Mouse (Mus musculus): ENCODE data around the gene Zcchc18. TPM values are rescaled to one million over a fixed set of nuclear protein-coding genes. Genes with fewer than 3 reads are reported as not detected.

Gene Zcchc18
- polyA plus RNA-seq, 1 experiment from 2014 or later: 7.7 TPM

DNA sequence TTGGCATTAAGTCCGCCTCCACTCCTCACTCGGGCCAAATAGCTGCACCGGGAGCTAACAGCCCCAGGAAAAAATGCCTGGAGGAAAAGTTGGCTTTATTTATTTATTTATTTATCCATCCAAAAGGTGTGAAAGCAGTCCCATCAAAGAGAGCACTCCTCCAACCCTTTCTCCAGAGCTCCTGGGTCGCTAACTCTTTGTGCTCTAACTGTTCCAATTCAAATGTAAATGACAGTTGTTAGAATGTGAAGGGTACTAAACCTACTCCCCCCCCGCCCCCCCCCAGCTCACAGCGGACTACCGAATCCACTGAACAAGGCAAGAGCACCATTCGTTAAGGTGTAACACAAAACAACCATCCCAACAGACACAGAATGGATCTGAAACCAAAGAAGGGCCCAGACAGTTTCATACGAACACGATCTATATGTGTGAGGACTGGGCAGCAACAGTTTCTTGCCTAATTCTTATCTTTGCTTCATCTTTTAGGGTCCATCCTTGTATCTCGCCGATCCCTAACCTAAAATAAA, 44.6 kb downstream of the Zcchc18 start:
- Histone ChIP-seq H3K9ac (ENCODE audit: low read depth, low read length) (peak overlapping the region; percentile 46; the same call in 1 of the 2 replicates), H3K4me1 (replicated peaks; ENCODE audit: control insufficient read depth, insufficient read depth, low read length) (no peaks in the 10 kb centered on the region), H3K36me3 (ENCODE audit: control insufficient read depth, insufficient read depth) (no peaks in the 10 kb centered on the region), H3K27ac (ENCODE audit: low read depth, low read length) (peak overlapping the region; percentile 77), H3K4me2 (replicated peaks; ENCODE audit: low read depth) (peak overlapping the region; percentile 61), H3K27me3 (replicated peaks; ENCODE audit: control insufficient read depth, insufficient read depth, low read length) (no peaks in the 10 kb centered on the region), H3K4me3 (ENCODE audit: low read depth, low read length) (peak overlapping the region; percentile 55), H3K9me3 (ENCODE audit: control insufficient read depth) (no peaks in the 10 kb centered on the region)
- 15% methylated on average over 12 of the region's 12 CpGs for WGBS
- ATAC-seq: peak; percentile 3; the same call in 1 of the 2 replicates
- no peak for TF ChIP-seq CTCF (IDR thresholded peaks at IDR 0.05; ENCODE audit: low read depth)

DNA sequence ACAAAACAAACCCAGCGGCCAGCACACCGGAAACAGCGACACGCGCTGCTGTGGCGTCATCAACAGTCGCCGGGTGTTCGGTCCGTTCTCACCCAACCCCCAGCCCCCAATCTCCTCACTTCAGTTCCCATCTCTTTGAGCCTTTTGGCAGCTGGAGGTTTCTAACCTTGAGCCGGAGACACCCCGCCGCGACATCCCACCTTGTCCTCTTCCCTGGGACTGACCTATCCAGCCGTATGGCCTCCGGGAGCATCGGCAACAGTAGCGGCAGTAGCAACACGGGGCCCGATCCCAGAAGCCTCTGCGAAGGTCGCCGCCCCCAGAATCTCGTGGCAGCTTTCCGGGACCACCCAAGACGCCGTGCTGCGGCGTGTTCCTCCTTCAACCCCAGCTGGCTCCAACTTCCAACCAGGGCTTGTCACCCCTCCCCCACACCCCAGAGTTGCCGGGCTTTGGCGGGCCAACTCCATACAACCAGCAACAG, 45.1 kb downstream of the Zcchc18 start, which contains the start of gene Slc25a53:
Slc25a53 (minus strand) TSS at position 303 of the 484 bp plus-strand sequence.
- Histone ChIP-seq H3K36me3 (ENCODE audit: control insufficient read depth, insufficient read depth) (no peaks in the 10 kb centered on the region), H3K27ac (ENCODE audit: low read depth, low read length) (peak within 1 kb of the TSS; percentile 77), H3K4me3 (ENCODE audit: low read depth, low read length) (peak within 1 kb of the TSS; percentile 55), H3K4me2 (replicated peaks; ENCODE audit: low read depth) (peak within 1 kb of the TSS; percentile 61), H3K4me1 (replicated peaks; ENCODE audit: control insufficient read depth, insufficient read depth, low read length) (no peaks in the 10 kb centered on the region), H3K9me3 (ENCODE audit: control insufficient read depth) (no peaks in the 10 kb centered on the region), H3K9ac (ENCODE audit: low read depth, low read length) (peak within 1 kb of the TSS; percentile 55), H3K27me3 (replicated peaks; ENCODE audit: control insufficient read depth, insufficient read depth, low read length) (no peaks in the 10 kb centered on the region)
- no peak for TF ChIP-seq CTCF (IDR thresholded peaks at IDR 0.05; ENCODE audit: low read depth)
- 29% methylated on average over 31 of the region's 31 CpGs for WGBS
- ATAC-seq: peak; percentile 92

DNA sequence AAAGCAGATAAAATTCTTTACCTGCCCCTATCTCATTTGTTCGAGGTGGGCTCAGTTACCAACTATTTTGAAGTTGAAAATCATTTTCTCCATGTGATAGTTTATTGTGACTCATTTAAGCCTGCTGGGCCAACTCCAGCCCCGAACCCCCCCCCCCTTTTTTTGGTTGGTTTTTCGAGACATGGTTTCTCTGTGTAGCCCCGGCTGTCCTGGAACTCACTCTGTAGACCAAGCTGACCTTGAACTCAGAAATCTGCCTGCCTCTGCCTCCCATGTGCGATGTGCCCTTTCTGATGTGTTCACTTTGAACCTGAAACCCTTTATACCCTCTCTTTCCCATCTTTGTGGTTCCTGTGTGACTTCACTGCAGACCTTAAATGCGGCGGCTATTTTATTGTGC, 45.5 kb downstream of the Zcchc18 start:
- H3K4me3 ChIP-seq (ENCODE audit: low read depth, low read length): peak overlapping the region; percentile 55
- H3K27ac ChIP-seq (ENCODE audit: low read depth, low read length): no peak overlapping the region
- no peaks in the 10 kb centered on the region for H3K4me1 ChIP-seq (replicated peaks; ENCODE audit: control insufficient read depth, insufficient read depth, low read length)
- ATAC-seq: no peak
- H3K27me3 ChIP-seq (replicated peaks; ENCODE audit: control insufficient read depth, insufficient read depth, low read length): no peaks in the 10 kb centered on the region
- no peaks in the 10 kb centered on the region for H3K36me3 ChIP-seq (ENCODE audit: control insufficient read depth, insufficient read depth)
- no peaks in the 10 kb centered on the region for H3K9me3 ChIP-seq (ENCODE audit: control insufficient read depth)
- WGBS: 39% methylated on average over 7 of the region's 7 CpGs
- H3K4me2 ChIP-seq (replicated peaks; ENCODE audit: low read depth): peak overlapping the region; percentile 61
- TF ChIP-seq CTCF (IDR thresholded peaks at IDR 0.05; ENCODE audit: low read depth): no peak
- H3K9ac ChIP-seq (ENCODE audit: low read depth, low read length): no peak overlapping the region

Other genes starting within 250 kb of the Zcchc18 start
- gene Morf4l2, start 249.5 kb upstream of the Zcchc18 start, polyA plus RNA-seq (2015; fragmentation: Nextera tagmentation; extraction: Ambion mirVana): 459 and 483 TPM in 2 replicates
- gene Glra4, start 213.0 kb upstream of the Zcchc18 start, polyA plus RNA-seq (2015; fragmentation: Nextera tagmentation; extraction: Ambion mirVana): not detected in 2 replicates
- gene Plp1, start 170.5 kb upstream of the Zcchc18 start, polyA plus RNA-seq (2015; fragmentation: Nextera tagmentation; extraction: Ambion mirVana): 1.9 and 3.0 TPM in 2 replicates
- 0.21 and 0.27 TPM in 2 replicates for gene Rab9b, start 124.4 kb upstream of the Zcchc18 start, polyA plus RNA-seq (2015; fragmentation: Nextera tagmentation; extraction: Ambion mirVana)
- gene H2bfm, start 65.8 kb upstream of the Zcchc18 start, polyA plus RNA-seq (2015; fragmentation: Nextera tagmentation; extraction: Ambion mirVana): not detected in 2 replicates
- 56.8 and 62.6 TPM in 2 replicates for gene Tmsb15b2, start 17.7 kb upstream of the Zcchc18 start, polyA plus RNA-seq (2015; fragmentation: Nextera tagmentation; extraction: Ambion mirVana)
- 3.7 and 7.0 TPM in 2 replicates for gene Tmsb15l, start 16.3 kb upstream of the Zcchc18 start, polyA plus RNA-seq (2015; fragmentation: Nextera tagmentation; extraction: Ambion mirVana)
- 31.0 and 34.1 TPM in 2 replicates for gene Tmsb15b1, start 16.3 kb upstream of the Zcchc18 start, polyA plus RNA-seq (2015; fragmentation: Nextera tagmentation; extraction: Ambion mirVana)
- 2.7 and 3.1 TPM in 2 replicates for gene Slc25a53, start 45.1 kb downstream of the Zcchc18 start, polyA plus RNA-seq (2015; fragmentation: Nextera tagmentation; extraction: Ambion mirVana)
- gene Fam199x, start 56.4 kb downstream of the Zcchc18 start, polyA plus RNA-seq (2015; fragmentation: Nextera tagmentation; extraction: Ambion mirVana): 2.2 and 2.5 TPM in 2 replicates
- gene Esx1, start 128.9 kb downstream of the Zcchc18 start, polyA plus RNA-seq (2015; fragmentation: Nextera tagmentation; extraction: Ambion mirVana): not detected in 2 replicates